Mouse (Mus musculus) lung, adult 2 months (tissue): ENCODE measurements around the gene Vti1a.

Source experiments
- CTCF ChIP-seq: fragments of 200-500 bp; IDR thresholded peaks from 2 replicates; pipeline ENCODE4 v1.5.1; 2011; ENCODE audit warnings: mild to moderate bottlenecking, low read length, control low read depth; ENCODE audit not compliant: insufficient read depth
- POLR2A ChIP-seq: fragments of 200-500 bp; IDR thresholded peaks from 2 replicates; pipeline ENCODE4 v1.6.1; 2011; ENCODE audit warnings: low read depth, mild to moderate bottlenecking, control low read depth, low read length, borderline replicate concordance; ENCODE audit errors: extremely low read depth

- no peak for TF ChIP-seq CTCF
- no peak for TF ChIP-seq POLR2A
Observed at GRCm38 (mm10) chr19:55660165-55660564, 344.1 kb downstream of the Vti1a start.
